Mouse (Mus musculus): ENCODE measurements at regions not wholly inside any gene's neighbourhood (a gene's known extent, or its start where the extent isn't known, plus 50 kb on each side); places are given as distances from the start of the nearest gene placed in this dataset.

DNA sequence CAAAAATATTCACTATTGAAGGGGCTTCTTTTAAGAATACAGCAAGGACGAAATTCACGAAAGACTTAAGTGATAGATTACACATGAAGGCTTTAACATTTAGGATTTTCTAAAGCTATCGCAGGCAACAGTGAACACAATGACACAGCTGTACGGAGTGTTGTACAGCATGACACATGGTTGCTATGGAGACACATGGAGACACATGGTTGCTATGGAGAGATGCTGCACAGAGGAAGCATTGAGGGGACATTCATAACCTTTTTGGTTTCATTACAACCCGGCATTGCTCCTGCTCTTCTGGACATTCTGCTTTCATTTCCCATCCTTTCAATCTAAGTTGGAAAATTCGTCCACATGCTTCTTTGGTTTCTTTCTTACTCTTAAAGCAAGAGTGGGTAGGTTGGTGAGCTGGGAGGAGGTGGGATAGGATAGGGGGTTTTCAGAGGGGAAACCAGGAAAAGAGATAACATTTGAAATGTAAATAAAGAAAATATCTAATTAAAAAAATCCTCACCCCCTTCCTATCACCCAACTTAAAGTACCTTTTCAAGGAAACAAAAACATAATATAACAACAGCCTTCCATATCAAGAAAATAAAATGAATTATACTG is 307.2 kb downstream of the Crisp4 start:
- DNase-seq: no peak

DNA sequence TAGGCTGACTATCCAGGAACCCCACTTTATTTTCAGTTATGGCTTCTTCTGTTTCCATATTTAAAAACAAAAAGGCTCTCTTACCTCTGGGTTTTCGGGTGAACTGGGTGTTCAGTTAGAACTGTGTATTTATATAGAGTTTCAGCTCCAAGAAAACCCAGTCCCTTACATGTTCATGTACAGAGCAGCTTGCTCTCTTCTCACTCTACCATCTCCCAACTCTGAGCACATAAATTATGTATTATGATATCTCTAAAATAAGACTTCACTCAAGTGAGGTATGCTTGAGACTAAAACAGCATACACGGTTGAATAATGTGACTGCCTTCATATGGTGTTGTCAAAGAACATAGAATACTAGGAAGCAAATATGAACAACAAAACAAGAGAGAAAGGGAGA is 319.8 kb downstream of the Crisp4 start:
- peak; percentile 18 for DNase-seq

Measured in heart, adult 11 months (tissue).